Mouse (Mus musculus): Measurements from ENCODE around the gene Clec4b1.
"Not testable (repeated sequence)": the region's sequence is repeated elsewhere in the genome, so short reads cannot be mapped to it uniquely, and the experiment has no call there.

Clec4b1 gene

GRCm38 (mm10) chr6:123049742-123050372 lies at the start of gene Clec4b1:
Gene Clec4b1 (plus strand): TSS chr6:123049962.
- no peak for DNase-seq

GRCm38 (mm10) chr6:123004696-123005095 lies 45.1 kb upstream of the Clec4b1 start:
- DNase-seq, result not testable (repeated sequence)

GRCm38 (mm10) chr6:123005591-123005990 lies 44.2 kb upstream of the Clec4b1 start:
- no peak for DNase-seq

GRCm38 (mm10) chr6:123095125-123095843 lies 45.5 kb downstream of the Clec4b1 start:
- no peak for DNase-seq

GRCm38 (mm10) chr6:123106128-123106527 lies 56.4 kb downstream of the Clec4b1 start, which contains the start of gene Clec4a2:
Gene Clec4a2 (plus strand): TSS chr6:123106428.
- DNase-seq, result not testable (repeated sequence)
